Mouse (Mus musculus): ENCODE measurements around the gene Csnk2a1. TPM values are rescaled to one million over a fixed set of nuclear protein-coding genes. Genes with fewer than 3 reads are reported as not detected.

The Csnk2a1 gene
- polyA plus RNA-seq, 1 experiment = 10.1 TPM

GRCm38 (mm10) chr2:152302862-152303261, 76.2 kb downstream of the Csnk2a1 start:
- Histone ChIP-seq H3K4me3 (ENCODE audit: low read depth, low read length) (no peak overlapping the region), H3K27me3 (ENCODE audit: control insufficient read depth, insufficient read depth, low read length) (no peaks in the 10 kb centered on the region), H3K4me1 (ENCODE audit: control insufficient read depth, insufficient read depth, insufficient read length, low read length) (peaks cover 12% of the 10 kb centered on the region), H3K27ac (ENCODE audit: insufficient read depth, low read depth, low read length) (no peak overlapping the region), H3K36me3 (ENCODE audit: control insufficient read depth, insufficient read depth, low read length) (peaks cover 42% of the 10 kb centered on the region)
- WGBS = 77% methylated on average over 2 of the region's 2 CpGs
- TF ChIP-seq POLR2A (IDR thresholded peaks at IDR 0.05; ENCODE audit: low read depth, low read length) = no peak
- TF ChIP-seq CTCF (IDR thresholded peaks at IDR 0.05; ENCODE audit: extremely low read depth, insufficient read length, insufficient replicate concordance, low read depth, low read length) = no peak

DNA sequence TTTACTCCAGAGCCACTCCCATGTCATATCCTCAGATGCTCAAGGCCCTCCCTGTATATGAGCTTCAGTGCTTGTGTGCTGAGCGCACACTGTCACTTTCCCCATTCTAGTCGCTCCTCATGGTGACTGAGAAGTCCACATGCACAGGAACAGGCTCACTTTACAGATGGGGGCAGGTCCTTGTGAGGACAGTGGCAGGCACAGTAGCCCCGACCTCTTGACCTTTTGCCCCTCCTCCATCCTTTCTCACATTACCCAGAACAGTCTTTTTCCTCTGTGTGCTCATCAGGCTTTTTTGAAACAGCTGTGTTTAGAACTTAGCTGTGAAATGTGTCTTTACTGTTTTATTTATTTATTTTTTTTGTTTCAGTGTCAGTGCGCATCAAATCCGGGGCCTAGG, 77.1 kb downstream of the Csnk2a1 start:
- no peak overlapping the region for H3K4me3 ChIP-seq (ENCODE audit: low read depth, low read length)
- peaks cover 12% of the 10 kb centered on the region for H3K4me1 ChIP-seq (ENCODE audit: control insufficient read depth, insufficient read depth, insufficient read length, low read length)
- H3K27me3 ChIP-seq (ENCODE audit: control insufficient read depth, insufficient read depth, low read length) = no peaks in the 10 kb centered on the region
- TF ChIP-seq POLR2A (IDR thresholded peaks at IDR 0.05; ENCODE audit: low read depth, low read length) = no peak
- no peak for TF ChIP-seq CTCF (IDR thresholded peaks at IDR 0.05; ENCODE audit: extremely low read depth, insufficient read length, insufficient replicate concordance, low read depth, low read length)
- no peak overlapping the region for H3K27ac ChIP-seq (ENCODE audit: insufficient read depth, low read depth, low read length)
- 84% methylated on average over 5 of the region's 5 CpGs for WGBS
- H3K36me3 ChIP-seq (ENCODE audit: control insufficient read depth, insufficient read depth, low read length) = peaks cover 51% of the 10 kb centered on the region

DNA sequence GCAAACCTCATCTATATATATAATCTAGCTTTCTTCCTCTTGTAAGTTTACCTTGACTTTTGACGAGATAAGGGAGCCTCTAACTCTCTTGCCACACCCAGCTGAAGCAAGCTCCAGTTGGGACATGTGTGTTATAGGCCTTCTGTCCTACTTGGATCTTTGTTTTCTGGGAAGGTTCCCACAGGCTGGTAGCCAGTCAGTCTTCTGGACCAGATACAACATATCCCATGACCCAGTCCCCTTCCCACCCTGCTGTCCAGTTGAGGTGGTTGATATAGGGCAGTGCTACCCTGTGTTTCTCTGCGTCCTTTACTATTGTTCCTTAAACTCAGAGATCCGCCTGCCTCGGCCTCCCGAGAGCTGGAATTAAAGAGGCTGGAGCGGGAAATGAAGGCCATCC, 78.8 kb downstream of the Csnk2a1 start:
- Histone ChIP-seq H3K4me3 (ENCODE audit: low read depth, low read length) (no peak overlapping the region), H3K27me3 (ENCODE audit: control insufficient read depth, insufficient read depth, low read length) (no peaks in the 10 kb centered on the region), H3K27ac (ENCODE audit: insufficient read depth, low read depth, low read length) (no peak overlapping the region), H3K36me3 (ENCODE audit: control insufficient read depth, insufficient read depth, low read length) (peaks cover 64% of the 10 kb centered on the region), H3K4me1 (ENCODE audit: control insufficient read depth, insufficient read depth, insufficient read length, low read length) (peaks cover 12% of the 10 kb centered on the region)
- TF ChIP-seq CTCF (IDR thresholded peaks at IDR 0.05; ENCODE audit: extremely low read depth, insufficient read length, insufficient replicate concordance, low read depth, low read length) (no peak), POLR2A (IDR thresholded peaks at IDR 0.05; ENCODE audit: low read depth, low read length) (no peak)
- WGBS = 85% methylated on average over 6 of the region's 6 CpGs

- H3K27me3 ChIP-seq (ENCODE audit: control insufficient read depth, insufficient read depth, low read length) = no peaks in the 10 kb centered on the region
- 92% methylated on average over 3 of the region's 3 CpGs for WGBS
- peaks cover 76% of the 10 kb centered on the region for H3K36me3 ChIP-seq (ENCODE audit: control insufficient read depth, insufficient read depth, low read length)
- peaks cover 9% of the 10 kb centered on the region; the same call in 1 of the 2 replicates for H3K4me1 ChIP-seq (ENCODE audit: control insufficient read depth, insufficient read depth, insufficient read length, low read length)
- H3K27ac ChIP-seq (ENCODE audit: insufficient read depth, low read depth, low read length) = no peak overlapping the region
- no peak overlapping the region for H3K4me3 ChIP-seq (ENCODE audit: low read depth, low read length)
- TF ChIP-seq CTCF (IDR thresholded peaks at IDR 0.05; ENCODE audit: extremely low read depth, insufficient read length, insufficient replicate concordance, low read depth, low read length) (no peak), POLR2A (IDR thresholded peaks at IDR 0.05; ENCODE audit: low read depth, low read length) (no peak)
Measured at GRCm38 (mm10) chr2:152307186-152307585, 80.5 kb downstream of the Csnk2a1 start.

- peaks cover 80% of the 10 kb centered on the region for H3K36me3 ChIP-seq (ENCODE audit: control insufficient read depth, insufficient read depth, low read length)
- no peak for TF ChIP-seq CTCF (IDR thresholded peaks at IDR 0.05; ENCODE audit: extremely low read depth, insufficient read length, insufficient replicate concordance, low read depth, low read length)
- TF ChIP-seq POLR2A (IDR thresholded peaks at IDR 0.05; ENCODE audit: low read depth, low read length) = no peak
- no peaks in the 10 kb centered on the region for H3K4me1 ChIP-seq (ENCODE audit: control insufficient read depth, insufficient read depth, insufficient read length, low read length)
- H3K4me3 ChIP-seq (ENCODE audit: low read depth, low read length) = no peak overlapping the region
- H3K27ac ChIP-seq (ENCODE audit: insufficient read depth, low read depth, low read length) = no peak overlapping the region
- no peaks in the 10 kb centered on the region for H3K27me3 ChIP-seq (ENCODE audit: control insufficient read depth, insufficient read depth, low read length)
- WGBS = 17% methylated on average over 7 of the region's 7 CpGs
Measured at GRCm38 (mm10) chr2:152312996-152313395, 86.4 kb downstream of the Csnk2a1 start.

DNA sequence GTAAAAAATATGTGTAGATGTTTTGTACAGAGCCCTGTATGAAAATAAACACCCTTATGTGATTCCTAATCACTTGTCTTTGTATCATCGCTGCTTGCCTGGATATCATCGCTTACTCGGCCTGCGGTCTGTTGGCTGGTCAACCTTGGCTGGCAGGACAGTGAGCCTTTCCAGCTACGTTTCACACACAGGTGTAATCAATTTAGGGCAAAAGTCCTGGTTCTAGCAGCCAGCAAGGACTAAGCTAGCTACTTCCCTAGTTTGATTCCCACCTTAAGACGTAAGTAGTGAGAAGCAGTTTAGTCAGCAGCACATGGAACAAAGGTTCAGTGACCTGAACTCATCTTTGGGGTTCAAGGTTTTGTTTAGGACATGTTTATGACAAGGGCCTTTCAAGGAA, 87.3 kb downstream of the Csnk2a1 start:
- TF ChIP-seq CTCF (IDR thresholded peaks at IDR 0.05; ENCODE audit: extremely low read depth, insufficient read length, insufficient replicate concordance, low read depth, low read length) (no peak), POLR2A (IDR thresholded peaks at IDR 0.05; ENCODE audit: low read depth, low read length) (no peak)
- 82% methylated on average over 6 of the region's 6 CpGs for WGBS
- Histone ChIP-seq H3K36me3 (ENCODE audit: control insufficient read depth, insufficient read depth, low read length) (peaks cover 80% of the 10 kb centered on the region), H3K27me3 (ENCODE audit: control insufficient read depth, insufficient read depth, low read length) (no peaks in the 10 kb centered on the region), H3K4me1 (ENCODE audit: control insufficient read depth, insufficient read depth, insufficient read length, low read length) (no peaks in the 10 kb centered on the region), H3K4me3 (ENCODE audit: low read depth, low read length) (no peak overlapping the region), H3K27ac (ENCODE audit: insufficient read depth, low read depth, low read length) (no peak overlapping the region)

DNA sequence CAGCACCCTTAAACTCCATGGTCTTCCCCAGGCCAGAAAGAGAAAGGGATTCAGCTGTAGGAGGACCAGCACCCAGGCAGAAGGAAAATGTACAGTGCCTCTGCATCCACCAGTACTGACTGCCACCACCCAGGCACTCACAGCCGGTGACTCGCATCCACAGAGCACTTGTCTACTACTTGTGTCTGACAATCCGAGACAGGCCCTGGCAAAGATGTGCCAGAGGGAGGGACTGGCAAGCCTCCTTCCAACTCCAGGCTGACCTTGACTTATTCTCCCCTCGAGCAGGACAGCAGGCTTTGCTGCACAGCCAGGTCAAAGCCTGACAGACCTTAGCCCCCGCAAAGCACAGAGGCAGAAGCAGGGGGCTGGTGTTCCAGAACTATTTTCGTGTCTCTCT, 90.4 kb downstream of the Csnk2a1 start:
- TF ChIP-seq CTCF (IDR thresholded peaks at IDR 0.05; ENCODE audit: extremely low read depth, insufficient read length, insufficient replicate concordance, low read depth, low read length) (no peak), POLR2A (IDR thresholded peaks at IDR 0.05; ENCODE audit: low read depth, low read length) (no peak)
- H3K4me1 ChIP-seq (ENCODE audit: control insufficient read depth, insufficient read depth, insufficient read length, low read length) = peaks cover under 1% of the 10 kb centered on the region; the same call in 1 of the 2 replicates
- H3K4me3 ChIP-seq (ENCODE audit: low read depth, low read length) = no peak overlapping the region
- no peak overlapping the region for H3K27ac ChIP-seq (ENCODE audit: insufficient read depth, low read depth, low read length)
- H3K36me3 ChIP-seq (ENCODE audit: control insufficient read depth, insufficient read depth, low read length) = peaks cover 70% of the 10 kb centered on the region
- 75% methylated on average over 6 of the region's 6 CpGs for WGBS
- H3K27me3 ChIP-seq (ENCODE audit: control insufficient read depth, insufficient read depth, low read length) = no peaks in the 10 kb centered on the region
